Comparison of ENCODE assay signal across 7 mouse cellular contexts in the genomic region with DNA sequence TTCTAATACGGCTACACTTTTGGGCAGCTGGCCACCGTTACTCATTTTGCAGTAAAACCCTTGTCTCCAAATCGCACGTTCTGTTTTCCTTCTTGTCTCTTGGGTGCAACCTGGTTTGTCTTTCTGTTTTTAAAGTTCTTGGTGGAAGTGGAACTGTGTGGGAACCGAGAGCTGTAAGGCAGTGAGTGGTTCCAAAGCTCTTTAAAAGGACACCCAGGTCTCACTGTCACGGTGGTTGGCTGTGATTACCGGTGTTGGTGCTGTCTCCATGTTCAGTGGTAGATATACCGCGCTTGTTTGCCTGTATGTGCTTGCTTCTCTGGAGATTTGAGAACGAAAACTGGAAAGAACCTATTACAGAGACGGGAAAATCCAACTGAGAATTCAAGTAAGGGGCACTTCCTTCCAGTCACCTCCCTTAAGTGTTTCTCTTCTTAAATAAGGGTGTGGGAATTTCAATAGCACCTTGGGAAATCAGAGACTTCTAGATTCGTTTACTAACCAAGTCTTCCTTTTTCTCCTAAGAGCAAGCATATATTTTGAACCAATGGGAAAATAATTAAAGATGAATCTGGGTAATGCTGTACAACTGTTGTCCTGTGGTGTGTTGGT. TPM values are rescaled to one million over a fixed set of nuclear protein-coding genes. Genes with fewer than 3 reads are reported as not detected.
DNase-seq lines count a peak whose midpoint lies in the region; ATAC-seq and TF ChIP-seq lines count a peak whose summit lies in the region.

No protein-coding gene starts in this region.

- no peak for TF ChIP-seq CTCF in lung, adult 2 months (IDR thresholded peaks at IDR 0.05; ENCODE audit: insufficient read depth, low read length)
- TF ChIP-seq CTCF in hindbrain, postnatal 0 days (IDR thresholded peaks at IDR 0.05; ENCODE audit: low read depth), result no peak

- H3K27ac ChIP-seq in embryonic facial prominence, embryonic 14.5 days (replicated peaks; ENCODE audit: low read depth, low read length), result 0 out of 2 replicates have a peak overlapping the region, but pooled peaks have one; percentile 11
- no peak overlapping the region for H3K27ac ChIP-seq in hindbrain, postnatal 0 days
- H3K27ac ChIP-seq in midbrain, embryonic 14.5 days (replicated peaks; ENCODE audit: low read depth, low read length), result no peak overlapping the region

- peaks cover 16% of the 10 kb centered on the region for H3K4me1 ChIP-seq in lung, adult 2 months (ENCODE audit: control insufficient read depth, insufficient read depth, low read length)
- H3K4me1 ChIP-seq in embryonic facial prominence, embryonic 14.5 days (ENCODE audit: control insufficient read depth, insufficient read depth, low read length), result peaks cover 6% of the 10 kb centered on the region; the same call in 1 of the 2 replicates
- no peaks in the 10 kb centered on the region for H3K4me1 ChIP-seq in hindbrain, postnatal 0 days (ENCODE audit: insufficient read depth, low read length)
- no peaks in the 10 kb centered on the region for H3K4me1 ChIP-seq in midbrain, embryonic 14.5 days (ENCODE audit: control insufficient read depth, insufficient read depth, low read length)

- H3K9ac ChIP-seq in embryonic facial prominence, embryonic 14.5 days (ENCODE audit: low read depth, low read length), result peak overlapping the region; percentile 47
- H3K9ac ChIP-seq in hindbrain, postnatal 0 days (replicated peaks; ENCODE audit: low read length), result no peak overlapping the region; the same call in 1 of the 2 replicates
- no peak overlapping the region for H3K9ac ChIP-seq in midbrain, embryonic 14.5 days (replicated peaks; ENCODE audit: low read length)

- H3K4me2 ChIP-seq in embryonic facial prominence, embryonic 14.5 days (ENCODE audit: low read depth, low read length), result peak overlapping the region; percentile 89
- H3K4me2 ChIP-seq in hindbrain, postnatal 0 days (ENCODE audit: low read depth, low read length), result peak overlapping the region; percentile 82
- H3K4me2 ChIP-seq in midbrain, embryonic 14.5 days (ENCODE audit: low read length), result peak overlapping the region; percentile 89

- H3K4me3 ChIP-seq in lung, adult 2 months (replicated peaks; ENCODE audit: extremely low read depth, low read depth, low read length), result peak overlapping the region; percentile 43
- H3K4me3 ChIP-seq in embryonic facial prominence, embryonic 14.5 days (ENCODE audit: low read depth, low read length), result peak overlapping the region; percentile 60
- peak overlapping the region; percentile 60 for H3K4me3 ChIP-seq in hindbrain, postnatal 0 days (ENCODE audit: low read length)
- peak overlapping the region; percentile 53 for H3K4me3 ChIP-seq in midbrain, embryonic 14.5 days (replicated peaks; ENCODE audit: low read depth, low read length)

- 4% methylated on average over 12 of the region's 12 CpGs for WGBS in lung, adult 2 months
- WGBS in embryonic facial prominence, embryonic 14.5 days, result 3% methylated on average over 12 of the region's 12 CpGs
- WGBS in hindbrain, postnatal 0 days, result 3% methylated on average over 12 of the region's 12 CpGs
- WGBS in midbrain, embryonic 14.5 days, result 5% methylated on average over 12 of the region's 12 CpGs

- H3K27me3 ChIP-seq in embryonic facial prominence, embryonic 14.5 days (replicated peaks; ENCODE audit: control insufficient read depth, insufficient read depth, low read length), result no peaks in the 10 kb centered on the region
- H3K27me3 ChIP-seq in hindbrain, postnatal 0 days (ENCODE audit: insufficient read depth, low read length), result no peaks in the 10 kb centered on the region
- 0 out of 2 replicates have a peak, but pooled peaks cover 6% of the 10 kb centered on the region for H3K27me3 ChIP-seq in midbrain, embryonic 14.5 days (ENCODE audit: control insufficient read depth, insufficient read depth, low read length)

- TF ChIP-seq POLR2A in lung, adult 2 months (IDR thresholded peaks at IDR 0.05; ENCODE audit: borderline replicate concordance, extremely low read depth, low read depth, low read length), result no peak

- H3K36me3 ChIP-seq in embryonic facial prominence, embryonic 14.5 days (ENCODE audit: control insufficient read depth, insufficient read depth, low read length), result no peaks in the 10 kb centered on the region
- no peaks in the 10 kb centered on the region for H3K36me3 ChIP-seq in hindbrain, postnatal 0 days (ENCODE audit: insufficient read depth, low read length)
- no peaks in the 10 kb centered on the region for H3K36me3 ChIP-seq in midbrain, embryonic 14.5 days (ENCODE audit: control insufficient read depth, insufficient read depth, low read length)

- ATAC-seq in embryonic facial prominence, embryonic 14.5 days (ENCODE audit: low read depth), result no peak
- no peak for ATAC-seq in hindbrain, postnatal 0 days
- 0 out of 2 replicates have a peak, but pooled peaks have one; percentile 12 for ATAC-seq in midbrain, embryonic 14.5 days (ENCODE audit: low FRiP score, low TSS enrichment)

- DNase-seq in lung, adult 2 months, result no peak
- no peak for DNase-seq in lung, postnatal 25 days (ENCODE audit: low spot score)
- no peak for DNase-seq in embryonic facial prominence, embryonic 14.5 days (ENCODE audit: low spot score)
- peak; percentile 11 for DNase-seq in hindbrain, postnatal 0 days (ENCODE audit: low spot score)
- DNase-seq in midbrain, embryonic 14.5 days, result no peak
- DNase-seq in right cerebral cortex, postnatal 4 days, result no peak
- DNase-seq in lung, postnatal 14 days, result no peak

- no peaks in the 10 kb centered on the region for H3K9me3 ChIP-seq in embryonic facial prominence, embryonic 14.5 days (ENCODE audit: control insufficient read depth, low read length)
- no peaks in the 10 kb centered on the region for H3K9me3 ChIP-seq in hindbrain, postnatal 0 days (ENCODE audit: low read length)
- H3K9me3 ChIP-seq in midbrain, embryonic 14.5 days (ENCODE audit: control insufficient read depth, low read length), result no peaks in the 10 kb centered on the region

RNA-seq across cellular contexts. Expression of a gene that starts 0.5 kb away (rescaled TPM):
- 26.6 and 54.4 TPM in 2 replicates for polyA plus RNA-seq in lung, adult 2 months (2012; rRNA removed)
- 44.3 and 47.1 TPM in 2 replicates for polyA plus RNA-seq in embryonic facial prominence, embryonic 14.5 days (2014; fragmentation: Nextera tagmentation; extraction: Ambion mirVana)
- total RNA-seq in hindbrain, postnatal 0 days (2014; rRNA removed), result 6.5 and 6.9 TPM in 2 replicates
- polyA plus RNA-seq in hindbrain, postnatal 0 days (2015; fragmentation: Nextera tagmentation; extraction: Ambion mirVana), result 7.9 and 8.3 TPM in 2 replicates
- 5.1 and 19.0 TPM in 2 replicates for polyA plus RNA-seq in midbrain, embryonic 14.5 days (2014; fragmentation: Nextera tagmentation; extraction: Ambion mirVana)

RNA-seq across cellular contexts. Expression of a gene that starts 0.7 kb away (rescaled TPM):
- polyA plus RNA-seq in lung, adult 2 months (2012; rRNA removed), result 0.03 and 0.04 TPM in 2 replicates
- not detected in 2 replicates for polyA plus RNA-seq in embryonic facial prominence, embryonic 14.5 days (2014; fragmentation: Nextera tagmentation; extraction: Ambion mirVana)
- not detected in 2 replicates for total RNA-seq in hindbrain, postnatal 0 days (2014; rRNA removed)
- polyA plus RNA-seq in hindbrain, postnatal 0 days (2015; fragmentation: Nextera tagmentation; extraction: Ambion mirVana), result 0.09 TPM in 1 of 2 replicates, not detected in the other
- 0.08 TPM in 1 of 2 replicates, not detected in the other for polyA plus RNA-seq in midbrain, embryonic 14.5 days (2014; fragmentation: Nextera tagmentation; extraction: Ambion mirVana)
